Mouse (Mus musculus): ENCODE measurements at regions not wholly inside any gene's neighbourhood (a gene's known extent, or its start where the extent isn't known, plus 50 kb on each side); places are given as distances from the start of the nearest gene placed in this dataset.
"Not testable (repeated sequence)": the region's sequence is repeated elsewhere in the genome, so short reads cannot be mapped to it uniquely, and the experiment has no call there.

DNA sequence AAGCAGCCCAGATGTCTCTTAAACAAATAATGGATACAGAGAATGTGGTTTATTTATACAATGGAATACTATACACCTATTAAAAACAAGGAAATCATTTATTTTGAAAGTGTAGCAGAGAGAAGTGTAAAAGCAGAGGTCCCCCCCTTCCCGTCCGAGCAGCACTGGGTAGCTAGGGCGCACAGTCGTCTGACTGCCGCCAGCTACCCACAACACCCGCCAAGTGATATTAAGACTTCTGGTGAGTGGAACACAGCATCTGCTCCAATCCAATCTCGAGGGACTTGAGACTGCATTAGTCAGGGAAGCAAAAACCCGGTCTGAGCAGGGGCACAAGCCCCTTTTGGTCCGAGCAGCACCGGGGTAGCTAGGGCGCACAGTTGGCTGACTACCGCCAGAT, 130.6 kb downstream of the Stard3nl start:
- not testable (repeated sequence) for TF ChIP-seq CTCF, EP300 (IDR thresholded peaks at IDR 0.05; ENCODE audit: low read depth)

All from liver, postnatal 0 days (tissue).